Mouse (Mus musculus): ENCODE results near the gene Rap1gap.

Rap1gap gene

DNA sequence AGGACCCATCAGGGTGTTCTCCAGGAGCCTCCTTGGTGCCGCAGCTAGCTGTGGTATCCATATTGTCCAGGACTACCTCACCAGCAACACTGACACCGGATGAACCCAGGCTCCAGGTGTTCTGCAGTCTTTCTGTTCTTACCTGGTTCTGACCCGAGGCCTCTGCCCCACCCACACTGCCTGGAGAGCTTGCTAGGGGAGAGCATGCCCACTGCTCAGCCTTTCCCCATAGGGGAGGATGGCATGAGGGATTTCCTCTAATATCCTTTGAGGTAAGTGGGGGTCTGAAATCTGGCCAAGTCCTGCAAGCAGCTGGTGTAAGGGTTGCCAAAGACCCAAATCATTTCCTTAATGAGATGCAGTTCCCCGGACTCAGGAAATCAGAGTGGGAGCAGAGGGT is 1.0 kb upstream of the Rap1gap start:
- DNase-seq (ENCODE audit: low read depth), result no peak

DNA sequence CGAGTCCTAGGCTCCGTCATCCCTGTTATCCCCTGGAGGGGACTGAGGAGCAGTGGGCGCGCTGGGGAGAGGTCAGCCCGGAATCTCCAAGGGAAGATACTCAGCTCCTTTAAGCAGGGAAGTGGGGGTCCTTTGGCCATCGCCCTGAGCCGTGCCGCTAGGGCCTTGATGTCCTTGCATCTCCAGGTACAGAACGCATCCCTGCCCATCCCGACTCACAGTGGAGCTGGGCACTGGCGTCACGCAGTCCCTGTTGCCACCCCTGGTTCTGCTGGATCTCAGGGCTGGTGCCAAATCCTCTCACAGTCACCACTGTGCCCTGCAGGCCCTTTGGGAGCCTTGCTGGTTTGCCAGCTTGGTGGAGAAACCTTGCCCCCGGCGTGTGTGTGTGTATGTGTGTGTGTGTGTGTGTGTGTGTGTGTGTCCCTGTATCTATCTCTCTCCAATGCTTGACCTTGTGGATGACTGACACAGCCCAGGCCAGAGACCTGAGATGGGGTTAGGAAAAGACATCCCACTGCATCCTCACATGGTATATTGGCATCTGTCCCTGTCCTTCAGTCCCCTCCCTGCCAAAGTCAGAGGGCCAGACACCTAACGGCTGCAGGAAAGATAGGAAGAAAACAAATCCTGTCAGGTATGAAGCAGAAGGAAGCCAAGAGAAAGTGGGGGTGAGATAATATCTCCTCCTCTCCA is 602 bp downstream of the Rap1gap start:
- DNase-seq (ENCODE audit: low read depth), result no peak

DNA sequence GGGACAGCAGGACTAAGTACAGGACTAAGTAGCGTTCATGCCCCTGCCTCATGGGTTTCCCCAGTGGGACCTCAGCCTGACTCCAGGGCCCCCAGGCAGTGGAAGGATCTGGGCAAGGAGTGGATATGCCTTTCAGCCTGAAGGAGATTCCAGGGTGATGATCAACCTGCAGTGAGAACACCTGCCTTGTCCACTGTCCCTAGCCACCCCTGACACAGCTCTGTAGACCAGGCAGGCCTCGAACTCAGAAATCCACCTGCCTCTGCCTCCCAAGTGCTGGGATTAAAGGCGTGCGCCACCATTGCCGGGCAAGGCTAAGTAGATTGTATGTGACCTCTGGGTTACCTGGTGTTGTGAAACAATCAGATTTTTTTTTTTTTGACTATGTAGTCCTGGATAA is 1.3 kb downstream of the Rap1gap start:
- no peak for DNase-seq (ENCODE audit: low read depth)

DNA sequence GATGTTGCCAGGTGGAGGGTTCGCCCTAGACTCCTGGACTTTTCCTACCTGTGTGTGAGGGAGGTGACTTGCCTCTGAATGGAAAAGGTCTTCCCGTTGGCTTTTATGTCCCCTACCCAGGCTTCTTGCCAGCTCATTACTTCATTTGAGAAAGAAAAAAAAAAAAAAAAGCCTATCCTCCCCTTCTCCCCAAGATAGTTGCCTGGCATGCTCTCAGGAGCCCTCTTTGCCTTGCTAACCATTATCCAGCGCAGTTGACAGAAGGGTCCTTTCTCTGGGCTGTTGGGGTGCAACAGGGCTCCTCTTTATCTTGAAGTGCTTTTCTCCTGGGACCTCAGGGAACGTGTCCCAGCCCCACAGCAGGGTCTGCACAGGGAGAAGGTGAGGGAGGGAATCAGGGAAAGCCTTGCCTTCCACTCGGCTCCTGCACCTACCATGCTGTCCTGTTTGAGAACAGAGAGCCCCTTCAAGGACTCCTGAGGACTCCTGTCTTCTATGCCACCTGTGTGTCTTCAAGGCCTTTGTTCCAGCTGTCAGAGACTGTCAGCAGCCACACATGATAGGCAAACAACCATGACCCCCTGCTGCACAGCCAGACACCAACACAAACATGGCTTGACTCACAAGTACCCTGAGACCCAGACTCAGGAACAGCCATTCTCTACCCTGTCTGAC is 1.9 kb downstream of the Rap1gap start:
- no peak for DNase-seq (ENCODE audit: low read depth)

DNA sequence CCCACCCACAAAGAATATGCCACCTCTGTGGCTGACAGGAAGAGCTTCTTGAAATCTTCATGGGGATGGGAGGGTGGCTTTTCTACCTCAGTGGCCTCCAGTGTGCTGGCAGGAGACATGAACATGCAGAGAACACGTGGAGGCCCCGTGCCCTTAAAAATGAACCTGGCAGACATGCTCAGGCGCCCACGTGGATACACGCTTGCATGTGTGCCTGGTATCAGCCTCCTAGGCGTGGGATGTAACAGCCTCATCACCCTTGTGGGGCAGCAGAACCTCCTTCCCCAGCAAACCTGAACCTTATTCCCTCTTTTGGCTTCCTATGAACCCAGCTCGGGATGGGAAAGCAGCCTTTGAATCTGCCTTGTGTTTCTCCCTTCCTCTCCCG is 2.4 kb downstream of the Rap1gap start:
- DNase-seq (ENCODE audit: low read depth), result no peak

DNA sequence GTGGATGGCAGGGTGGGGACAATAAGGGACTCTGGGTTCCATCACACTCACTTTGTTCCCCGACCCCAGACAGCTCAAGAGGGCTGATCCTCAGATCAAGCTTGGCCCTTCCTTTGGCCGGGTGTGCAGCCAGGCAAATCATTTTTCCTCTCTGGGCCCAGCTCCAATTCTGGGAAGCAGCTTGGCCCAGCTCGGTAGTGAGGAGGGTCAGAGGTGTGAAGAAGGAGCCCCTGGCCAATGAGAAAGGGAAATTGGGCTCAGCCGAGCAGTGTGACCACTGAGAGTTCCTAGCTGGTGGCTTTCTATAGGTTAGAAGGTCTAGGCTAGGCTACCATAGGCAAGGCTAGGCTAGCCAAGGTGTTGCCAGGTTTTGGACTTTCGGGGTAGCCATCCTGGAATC is 3.2 kb downstream of the Rap1gap start:
- DNase-seq (ENCODE audit: low read depth), result no peak

DNA sequence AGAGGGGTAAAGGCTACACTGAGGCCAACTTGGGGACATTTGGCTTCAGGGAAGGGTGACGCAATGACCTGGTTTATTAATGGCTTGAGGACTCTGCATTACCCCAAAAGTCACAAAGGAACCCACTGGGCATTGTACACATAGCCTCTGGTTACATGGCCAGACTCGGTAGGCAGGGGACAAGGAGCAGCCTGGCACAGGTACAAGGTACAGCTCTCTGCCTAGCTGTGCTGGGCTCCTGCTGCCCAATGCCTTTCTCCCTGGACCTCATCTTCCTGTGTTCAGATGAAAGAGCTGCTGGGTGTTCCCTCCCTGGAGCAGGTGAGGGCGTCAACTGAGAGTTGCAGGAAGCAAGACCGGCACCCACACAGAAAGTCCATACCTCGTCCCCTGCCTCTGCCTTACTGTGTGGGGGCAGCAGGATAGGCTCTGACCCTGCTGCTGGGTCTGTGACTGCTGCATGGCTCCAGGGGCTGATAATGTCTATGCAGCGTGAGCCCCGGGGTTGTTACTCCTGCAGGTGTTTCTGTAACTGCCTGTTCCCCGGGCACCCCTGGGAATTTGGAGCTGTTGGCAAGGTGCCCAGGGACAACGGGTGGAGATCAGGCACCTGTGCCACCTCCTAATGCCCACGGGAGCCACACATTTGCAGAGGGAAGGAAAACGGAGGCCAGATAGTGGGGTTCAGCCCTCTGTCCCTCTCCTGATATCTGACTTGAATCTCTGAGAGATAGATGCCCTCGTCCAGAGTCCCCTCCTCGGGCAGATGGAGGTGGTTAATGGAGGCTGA is 7.4 kb downstream of the Rap1gap start:
- DNase-seq (ENCODE audit: low read depth), result no peak

DNA sequence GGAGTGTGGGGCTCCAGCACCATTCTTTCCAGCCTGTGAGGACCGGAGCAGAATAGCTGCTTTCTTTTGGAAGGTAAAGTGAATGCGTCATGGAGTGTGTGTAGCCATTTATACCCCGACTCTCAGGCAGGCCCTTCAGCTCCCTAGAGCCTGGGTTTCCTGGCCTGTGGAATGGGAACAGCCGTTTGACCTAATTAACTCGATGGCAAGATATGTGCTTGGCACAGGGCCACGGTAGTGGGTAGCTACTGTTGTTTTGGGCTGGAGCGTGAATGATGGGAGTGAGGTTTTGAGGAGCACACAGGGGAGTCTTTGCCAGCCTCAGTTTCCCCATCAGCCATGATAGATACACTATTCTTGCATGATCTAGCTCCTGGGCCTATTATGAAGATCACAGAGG is 11.0 kb downstream of the Rap1gap start:
- no peak for DNase-seq (ENCODE audit: low read depth)

DNA sequence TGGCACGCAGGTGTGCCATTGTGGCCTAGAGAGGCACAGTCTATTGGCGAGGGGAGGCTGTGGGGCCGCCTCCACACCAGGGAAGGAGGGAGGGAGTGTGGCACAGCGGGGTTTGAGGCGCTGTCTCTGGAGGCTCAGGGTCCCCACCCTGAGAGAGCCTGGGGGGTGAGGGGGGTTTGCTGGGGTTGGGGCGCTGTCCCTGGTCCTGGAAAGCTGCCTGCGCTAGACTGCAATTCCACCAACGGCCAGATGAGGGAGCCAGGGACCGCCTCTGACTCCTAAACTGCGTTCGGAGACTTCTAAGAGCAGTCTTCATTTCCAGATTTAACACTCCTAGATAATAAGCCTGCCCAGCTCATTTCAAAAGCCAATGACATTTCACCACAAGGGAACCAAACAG is 11.5 kb downstream of the Rap1gap start:
- peak; percentile 50 for DNase-seq (ENCODE audit: low read depth)

DNA sequence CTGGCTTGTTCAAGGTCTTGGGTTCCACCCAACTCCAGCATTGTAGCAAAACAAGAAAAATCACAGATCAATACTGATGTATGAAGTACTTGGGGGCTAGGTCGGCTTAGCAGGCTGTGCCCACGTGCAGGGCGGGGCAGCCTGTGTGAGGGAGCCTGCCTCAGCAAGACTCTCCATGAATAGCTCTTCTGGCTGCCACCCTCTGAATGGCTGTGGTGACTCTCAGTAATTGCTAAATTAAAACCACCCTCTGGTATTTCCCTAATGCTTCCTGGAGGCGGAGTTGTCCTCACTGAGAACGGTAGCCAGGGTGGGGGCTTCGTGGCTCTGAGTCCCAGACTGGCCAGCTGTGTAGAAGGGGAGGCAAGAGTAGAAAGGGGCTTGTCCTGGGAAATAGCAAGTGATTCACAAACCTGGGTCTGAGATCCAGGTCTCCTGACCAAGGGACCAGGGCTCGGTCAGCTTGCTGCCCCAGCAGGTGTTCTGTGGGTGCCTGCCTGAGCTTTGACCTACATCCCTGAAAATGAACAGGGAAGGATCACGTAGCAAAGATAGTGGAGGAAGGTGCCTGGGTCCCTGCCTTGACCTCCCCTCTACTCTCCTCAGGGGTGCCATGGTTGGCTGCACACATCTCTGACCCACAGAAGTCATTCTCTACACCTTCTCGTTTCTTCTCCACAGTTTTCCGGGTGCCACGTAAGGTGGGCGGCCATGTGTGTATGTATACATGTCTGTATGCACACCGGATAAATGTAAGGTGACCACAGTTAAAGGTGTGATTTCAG is 12.4 kb downstream of the Rap1gap start:
- DNase-seq (ENCODE audit: low read depth), result no peak

DNA sequence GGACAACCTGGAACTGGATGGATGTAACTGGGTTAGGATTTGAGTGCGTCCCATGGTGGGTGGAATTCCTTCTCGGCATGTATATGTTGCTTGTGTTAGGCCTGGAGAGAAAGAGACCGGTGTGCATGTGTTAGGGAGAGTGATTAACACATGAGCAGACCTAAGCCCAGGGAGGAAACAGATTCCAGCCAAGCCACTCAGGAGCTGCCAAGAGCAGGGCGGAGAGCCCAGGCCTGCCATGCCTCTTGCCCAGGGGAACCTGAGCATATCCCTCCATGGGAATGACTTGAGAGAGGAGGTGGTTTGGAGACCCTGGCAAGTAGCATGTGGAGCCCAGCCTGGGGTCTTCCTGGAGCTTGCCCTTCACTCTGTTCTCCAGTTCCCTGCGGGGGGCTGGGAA is 13.4 kb downstream of the Rap1gap start:
- DNase-seq (ENCODE audit: low read depth), result no peak

DNA sequence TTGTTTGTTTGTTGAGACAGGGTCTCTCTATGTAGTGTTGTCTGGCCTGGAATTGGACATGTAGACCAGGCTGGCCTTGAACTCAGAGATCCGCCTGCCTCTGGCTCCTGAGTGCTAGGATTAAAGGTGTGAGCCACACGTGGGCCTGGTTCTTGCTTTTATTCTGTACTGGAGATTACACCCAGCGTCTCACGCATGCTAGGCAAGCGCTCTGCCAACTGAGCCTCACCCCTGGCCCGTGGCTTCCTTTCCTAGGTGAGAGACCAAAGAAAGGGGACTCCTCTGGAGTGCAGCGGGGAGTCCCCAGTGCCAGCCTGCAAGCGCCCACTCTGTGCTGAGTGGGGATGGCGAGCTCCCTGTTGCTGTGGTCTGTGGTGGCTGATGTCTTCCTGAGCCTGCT is 14.0 kb downstream of the Rap1gap start:
- no peak for DNase-seq (ENCODE audit: low read depth)

DNA sequence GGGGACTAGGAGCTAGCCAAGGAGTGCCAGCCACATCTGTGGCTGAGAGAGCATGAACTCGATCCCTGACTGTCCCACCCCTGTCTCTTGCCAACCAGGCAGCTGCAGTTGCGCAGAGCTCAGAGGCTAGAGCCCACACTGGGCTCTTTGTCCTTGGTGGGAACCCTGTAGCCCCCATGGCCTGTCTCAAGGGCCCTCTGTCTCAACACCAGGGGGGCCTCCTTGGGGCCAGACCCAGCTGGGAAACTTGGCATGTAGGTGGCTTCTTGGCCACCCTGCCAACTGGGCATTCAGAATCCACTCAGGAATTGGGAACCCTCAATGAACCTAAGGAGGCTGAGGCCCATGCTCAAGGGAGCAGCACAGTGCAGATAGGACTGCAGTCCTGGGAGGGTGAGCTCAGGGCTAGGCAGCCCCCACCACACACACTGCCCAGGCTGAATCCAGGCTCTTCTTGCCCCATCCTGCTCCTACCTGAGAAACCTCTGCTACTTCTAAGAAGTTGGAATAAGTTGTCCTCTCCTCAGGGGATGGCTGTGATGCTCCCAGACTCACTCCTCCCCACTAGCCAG is 15.5 kb downstream of the Rap1gap start:
- DNase-seq (ENCODE audit: low read depth), result no peak

DNA sequence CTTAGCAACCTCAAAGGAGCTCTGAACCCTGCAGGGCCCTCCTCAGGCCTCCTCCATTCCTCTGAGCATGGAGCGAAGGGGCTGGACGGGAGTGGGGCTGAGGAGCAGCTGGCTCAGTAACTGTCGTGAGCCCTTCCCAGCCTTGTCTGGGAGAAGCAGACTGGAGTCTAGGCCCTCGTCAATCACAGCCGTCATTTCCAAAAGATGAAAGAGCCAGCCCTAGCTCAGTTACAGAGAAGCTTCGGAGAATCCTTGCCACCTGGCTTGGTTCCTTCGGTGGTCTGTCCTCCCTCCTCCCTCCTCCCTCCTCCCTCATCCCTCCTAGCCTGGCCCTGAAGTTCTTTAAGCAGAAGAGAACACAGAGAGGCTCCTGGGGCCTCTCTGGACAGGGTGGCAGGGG is 16.2 kb downstream of the Rap1gap start:
- no peak for DNase-seq (ENCODE audit: low read depth)

DNA sequence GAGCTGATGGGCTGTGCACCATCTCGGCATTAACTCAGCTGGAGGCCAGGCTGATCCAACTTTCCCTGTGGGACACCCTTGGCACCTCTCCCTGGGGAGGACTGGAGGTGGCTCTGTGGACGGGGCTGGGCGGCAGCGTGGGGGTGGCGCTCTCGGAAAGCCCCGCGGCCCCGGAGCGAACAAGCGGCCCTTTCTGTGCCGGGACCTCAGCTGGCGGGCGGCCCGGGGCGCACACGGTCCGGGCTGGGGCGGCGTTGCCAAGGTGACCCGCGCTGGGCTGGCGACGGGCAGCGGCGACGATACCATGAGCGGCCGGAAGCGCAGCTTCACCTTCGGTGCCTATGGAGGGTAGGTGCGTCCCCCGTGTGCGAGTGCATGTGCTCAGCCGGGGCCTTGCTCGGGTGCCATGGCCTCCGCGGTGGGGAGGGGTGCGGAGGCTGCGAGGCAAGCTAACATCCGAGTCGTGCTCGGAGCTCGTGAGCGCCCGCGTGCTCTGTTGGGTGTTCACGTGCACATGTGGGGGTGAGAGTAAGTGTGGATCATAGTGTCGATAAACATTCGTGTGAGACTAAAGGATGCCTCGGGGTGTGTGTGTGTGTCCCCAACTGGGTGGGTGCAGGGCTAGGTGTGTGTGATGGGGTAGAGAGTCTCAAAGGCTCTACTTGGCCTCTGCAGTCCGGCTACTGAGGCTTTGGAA is 17.0 kb downstream of the Rap1gap start:
- DNase-seq (ENCODE audit: low read depth), result no peak

DNA sequence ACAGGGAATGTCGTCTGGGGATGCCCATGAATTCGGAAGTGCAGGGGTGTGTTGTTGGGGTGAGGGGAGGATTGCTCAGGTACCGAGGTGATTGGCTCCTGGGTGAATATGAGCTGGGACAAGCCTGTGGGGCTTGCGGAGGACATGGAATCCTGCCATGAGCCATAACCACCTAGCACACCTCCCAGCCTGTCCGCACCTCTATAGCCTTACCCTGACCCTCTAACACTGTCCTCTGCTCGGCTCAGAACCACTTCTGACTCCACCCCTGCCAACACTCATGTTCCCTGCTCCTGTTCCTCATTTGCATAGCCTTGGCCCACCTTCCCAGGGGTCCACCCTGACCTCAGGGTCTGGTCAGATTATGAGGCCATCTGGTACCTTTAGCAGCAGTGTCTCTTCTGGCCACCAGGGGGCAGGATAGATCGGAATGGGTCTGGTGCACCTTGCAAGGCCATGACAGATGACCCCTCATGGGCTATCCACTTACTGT is 18.5 kb downstream of the Rap1gap start:
- no peak for DNase-seq (ENCODE audit: low read depth)

DNA sequence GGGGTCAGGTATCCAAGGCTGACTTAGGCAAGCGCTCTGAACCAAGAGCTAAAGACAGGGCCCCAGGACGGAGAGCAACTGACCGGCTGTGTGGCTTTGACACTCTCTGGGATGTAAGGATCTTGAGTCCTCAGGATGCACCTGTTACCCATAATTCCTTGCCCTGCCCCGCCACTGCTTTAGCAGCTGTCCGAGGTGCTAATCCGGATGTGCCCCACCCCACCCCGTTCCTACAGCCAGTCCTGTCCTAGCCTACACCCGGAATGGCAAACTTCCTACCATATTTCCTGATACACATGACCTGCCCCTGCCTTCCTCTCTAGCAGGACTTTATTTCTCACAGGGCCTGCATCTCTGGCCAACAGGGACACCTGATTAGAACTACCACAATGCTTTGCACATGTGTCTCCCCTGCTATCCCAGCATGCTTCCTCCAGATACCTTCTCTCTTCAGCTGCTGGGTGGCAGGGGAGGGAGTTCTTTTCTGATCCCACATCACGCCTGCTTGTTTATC is 20.4 kb downstream of the Rap1gap start:
- no peak for DNase-seq (ENCODE audit: low read depth)

DNA sequence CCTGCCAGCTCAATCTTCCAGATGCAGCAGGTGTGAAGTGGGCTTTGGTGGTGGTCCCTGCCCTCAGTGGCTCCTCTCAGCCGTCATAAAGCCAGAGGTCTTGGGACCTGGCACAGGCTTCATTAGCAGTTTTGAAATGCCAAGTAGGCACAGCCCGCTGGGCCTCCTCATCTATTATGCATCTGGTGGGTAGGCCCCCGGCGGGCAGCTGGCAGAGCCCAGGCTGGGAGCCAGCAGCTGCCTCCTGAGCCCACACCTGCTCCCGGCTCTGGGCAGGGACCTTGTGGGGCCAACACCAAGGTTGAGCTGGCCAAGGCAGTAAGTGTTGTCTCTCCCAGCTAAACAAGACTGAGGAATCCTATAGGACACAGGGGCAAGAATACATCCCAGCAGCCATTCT is 21.8 kb downstream of the Rap1gap start:
- DNase-seq (ENCODE audit: low read depth), result no peak

DNA sequence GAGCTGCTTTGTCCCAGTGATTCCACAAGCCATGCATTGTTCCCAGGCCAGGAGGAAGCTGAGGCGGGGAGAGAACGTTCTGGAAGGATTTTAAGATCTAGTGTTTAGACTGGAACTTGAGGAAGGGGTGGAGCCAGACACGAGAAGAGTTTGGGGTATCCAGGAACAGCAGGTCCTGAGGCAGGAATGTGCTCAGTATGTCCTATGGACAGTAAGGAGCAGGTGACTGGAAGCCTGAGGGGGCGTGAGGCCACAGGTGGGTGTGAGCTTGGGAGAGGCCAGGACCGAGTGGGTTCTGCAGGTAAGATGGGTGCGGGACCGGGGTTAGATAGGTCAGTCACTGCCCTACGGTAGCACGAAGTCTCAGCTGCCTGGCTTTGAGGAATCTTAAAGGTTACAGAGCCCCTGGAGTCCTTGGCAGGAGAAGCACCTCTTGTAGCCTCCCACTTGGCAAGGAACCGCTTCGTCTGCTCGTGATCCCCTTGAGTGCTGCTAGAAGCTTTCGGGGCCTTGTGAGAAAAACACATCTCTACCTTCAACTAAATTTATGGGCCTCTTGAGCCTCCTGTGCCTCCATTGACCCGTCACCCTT is 22.8 kb downstream of the Rap1gap start:
- DNase-seq (ENCODE audit: low read depth), result no peak

DNA sequence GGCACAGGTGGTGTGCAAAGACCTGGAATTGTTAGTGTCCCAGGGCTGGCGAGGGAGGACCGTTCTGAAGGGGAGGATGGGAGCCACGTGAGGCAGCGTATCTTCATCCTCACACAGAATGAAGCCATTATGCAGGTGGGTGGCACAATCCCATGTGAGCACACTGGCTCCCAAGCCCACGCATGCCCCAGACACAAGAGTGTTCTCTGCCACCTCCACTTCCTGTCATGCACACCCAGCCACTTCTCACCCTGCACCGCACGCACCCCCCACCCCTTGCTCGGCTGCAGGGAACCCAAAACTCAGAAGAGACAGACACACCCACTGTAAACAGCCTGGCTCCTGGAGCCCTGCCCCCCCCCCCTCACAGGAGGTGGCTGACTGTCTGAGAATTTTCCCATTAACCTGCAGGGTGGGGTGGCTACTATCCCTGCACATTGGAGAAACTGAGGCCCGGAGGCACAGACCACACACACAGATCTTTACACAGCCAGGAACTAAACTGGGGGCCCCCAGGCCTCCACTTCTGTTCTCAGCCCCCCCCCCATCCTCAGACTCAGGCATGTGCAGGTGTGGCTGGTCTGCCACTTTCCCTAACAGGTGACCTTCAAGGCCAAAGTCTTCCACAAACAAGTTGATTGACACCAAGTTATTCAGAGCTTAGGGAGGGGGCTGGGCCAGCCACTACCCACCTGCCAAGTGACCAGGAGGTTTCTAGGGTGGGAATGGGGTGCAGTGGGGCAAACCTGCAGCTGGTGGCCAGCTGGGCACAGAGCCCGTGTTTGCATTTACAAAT is 27.8 kb downstream of the Rap1gap start:
- DNase-seq (ENCODE audit: low read depth), result no peak
